ENCODE assay signal across 10 mouse cellular contexts in genomic region chr15:7885106-7885505, GRCm38 (mm10).
"Had no signal": no experiment of that assay in that cellular context is flagged by ENCODE, and none has a peak within 500 bp of the region (broad histone marks: within the 10 kb centered on the region; RNA-seq: fewer than 3 reads in every experiment).

No protein-coding gene starts in this region.

- H3K9ac ChIP-seq: liver, embryonic 15.5 days had no signal

- H3K4me3 ChIP-seq: left cerebral cortex, adult 2 months; limb, embryonic 10.5 days; liver, embryonic 15.5 days had no signal

- H3K36me3 ChIP-seq: liver, embryonic 15.5 days had no signal

- H3K27me3 ChIP-seq: liver, embryonic 15.5 days had no signal

- H3K4me1 ChIP-seq: liver, embryonic 15.5 days had no signal

- H3K27ac ChIP-seq: left cerebral cortex, adult 2 months; limb, embryonic 10.5 days; liver, embryonic 15.5 days had no signal

- H3K9me3 ChIP-seq: limb, embryonic 10.5 days; liver, embryonic 15.5 days had no signal

- H3K4me2 ChIP-seq: liver, embryonic 11.5 days; liver, embryonic 15.5 days had no signal

- DNase-seq: kidney, postnatal 25 days; lung, adult 2 months; lung, postnatal 36 days; right cerebral cortex, postnatal 14 days; thymus, postnatal 4 days had no signal

- ATAC-seq: lung, postnatal 0 days had no signal
